7 mouse cellular contexts compared by ENCODE assay signal in the genomic region with DNA sequence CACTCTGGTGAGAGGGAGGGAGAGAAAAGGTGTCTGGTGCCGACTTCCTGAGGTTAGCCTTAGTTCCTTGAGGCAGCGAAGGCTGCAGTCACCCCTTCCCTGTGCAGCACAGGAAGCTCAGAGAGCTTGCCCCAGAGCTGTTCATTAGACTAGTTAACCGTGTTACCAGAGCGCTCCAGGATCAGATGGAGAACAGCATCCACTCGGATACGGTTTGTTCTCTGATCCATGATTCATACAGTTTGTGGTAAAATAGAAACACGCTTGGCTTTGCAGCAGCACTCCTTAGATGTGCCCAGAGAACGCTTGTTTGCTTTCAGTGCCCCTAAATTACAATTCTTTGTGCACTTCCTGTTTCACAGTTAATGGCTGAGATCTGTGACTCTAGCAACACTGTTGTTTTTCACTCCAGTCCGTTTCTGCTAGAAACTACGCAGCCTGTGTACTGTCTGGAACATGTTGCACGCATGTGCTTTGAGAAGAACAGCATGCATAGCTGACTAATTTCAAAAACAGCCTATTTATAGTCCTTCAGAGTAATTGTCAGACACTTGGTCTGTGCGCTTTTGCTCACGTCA.
DNase-seq lines count a peak whose midpoint lies in the region; ATAC-seq lines count a peak whose summit lies in the region.

No protein-coding gene starts in this region.

- peak; percentile 39 to 47 for DNase-seq in left cerebral cortex, postnatal 25 days (ENCODE audit: low spot score in 2 of 2)
- no peak for DNase-seq in left cerebral cortex, postnatal 4 days
- DNase-seq in thymus, postnatal 36 days, result peak; percentile 54 to 66

- H3K27ac ChIP-seq in heart, embryonic 13.5 days (replicated peaks), result peak overlapping the region; percentile 30
- H3K27ac ChIP-seq in liver, embryonic 15.5 days (replicated peaks), result peak overlapping the region; percentile 33; the same call in 1 of the 2 replicates

- no peak overlapping the region for H3K4me3 ChIP-seq in heart, embryonic 13.5 days
- no peak overlapping the region for H3K4me3 ChIP-seq in liver, embryonic 15.5 days (replicated peaks)

- no peaks in the 10 kb centered on the region for H3K9me3 ChIP-seq in heart, embryonic 13.5 days
- H3K9me3 ChIP-seq in liver, embryonic 15.5 days (replicated peaks), result no peaks in the 10 kb centered on the region

- H3K4me2 ChIP-seq in heart, embryonic 13.5 days, result peak overlapping the region; percentile 22; the same call in 1 of the 2 replicates
- H3K4me2 ChIP-seq in liver, embryonic 15.5 days, result peak overlapping the region; percentile 27; the same call in 1 of the 2 replicates

- no peak overlapping the region for H3K9ac ChIP-seq in heart, embryonic 13.5 days
- no peak overlapping the region; the same call in 1 of the 2 replicates for H3K9ac ChIP-seq in liver, embryonic 15.5 days

- peak; percentile 41 for ATAC-seq in activated CD4-positive, CD25-positive, alpha-beta regulatory T cell, adult 4 months
- no peak for ATAC-seq in heart, embryonic 13.5 days (ENCODE audit: extremely low read depth, insufficient number of reproducible peaks, low FRiP score, low TSS enrichment)
- no peak for ATAC-seq in liver, embryonic 15.5 days (ENCODE audit: insufficient read depth)
- no peak for ATAC-seq in erythroid progenitor cell, adult 5-6 weeks (replicated peaks; ENCODE audit: low FRiP score, poor library complexity, severe bottlenecking)

- no peaks in the 10 kb centered on the region for H3K27me3 ChIP-seq in heart, embryonic 13.5 days (replicated peaks)
- H3K27me3 ChIP-seq in liver, embryonic 15.5 days, result no peaks in the 10 kb centered on the region

- WGBS in heart, embryonic 13.5 days, result 57% methylated on average over 13 of the region's 13 CpGs
- 31% methylated on average over 13 of the region's 13 CpGs for WGBS in liver, embryonic 15.5 days (ENCODE audit: insufficient replicate concordance)

- H3K4me1 ChIP-seq in heart, embryonic 13.5 days, result peaks cover 61% of the 10 kb centered on the region
- peaks cover 46% of the 10 kb centered on the region for H3K4me1 ChIP-seq in liver, embryonic 15.5 days (replicated peaks)

- no peaks in the 10 kb centered on the region for H3K36me3 ChIP-seq in heart, embryonic 13.5 days
- no peaks in the 10 kb centered on the region for H3K36me3 ChIP-seq in liver, embryonic 15.5 days (replicated peaks)

- intact Hi-C loops in left cerebral cortex, postnatal 25 days (cut with DNase I), result no loop called here
- intact Hi-C loops in left cerebral cortex, postnatal 4 days (cut with DNase I), result no loop called here
